Mouse (Mus musculus) hindbrain, embryonic 16.5 days (tissue): ENCODE results near the gene Med15. TPM values are rescaled to one million over a fixed set of nuclear protein-coding genes. Genes with fewer than 3 reads are reported as not detected.

Source experiments
- ATAC-seq: fragments of 200-750 bp; cut with Nextera tagmentation; 2 replicates; pipeline ENCODE4 v1.8.0; 2017; ENCODE audit warnings: moderate TSS enrichment, moderate library complexity
- H3K27ac ChIP-seq: fragments of 300-500 bp; sonication (generic); 2 replicates; pipeline ENCODE4 v1.5.1; 2014; ENCODE audit warnings: low read depth, mild to moderate bottlenecking, control low read depth, low read length, moderate library complexity
- H3K27me3 ChIP-seq: fragments of 300-500 bp; sonication (generic); replicated peaks from 2 replicates; pipeline ENCODE4 v1.6.1; 2014; ENCODE audit warnings: low read length; ENCODE audit not compliant: control insufficient read depth, insufficient read depth
- H3K36me3 ChIP-seq: fragments of 300-500 bp; sonication (generic); 2 replicates; pipeline ENCODE4 v1.6.1; 2014; ENCODE audit warnings: mild to moderate bottlenecking, low read length, moderate library complexity, mixed read lengths; ENCODE audit not compliant: control insufficient read depth, insufficient read depth
- H3K4me1 ChIP-seq: fragments of 300-500 bp; sonication (generic); 2 replicates; pipeline ENCODE4 v1.6.1; 2014; ENCODE audit warnings: low read depth, low read length; ENCODE audit not compliant: control insufficient read depth, insufficient read depth
- H3K4me2 ChIP-seq: fragments of 300-500 bp; sonication (generic); 2 replicates; pipeline ENCODE4 v1.6.1; 2014; ENCODE audit warnings: mild to moderate bottlenecking, low read length, control low read depth, moderate library complexity
- H3K4me3 ChIP-seq: fragments of 300-500 bp; sonication (generic); 2 replicates; pipeline ENCODE4 v1.5.1; 2014; ENCODE audit warnings: mild to moderate bottlenecking, low read length, control low read depth, moderate library complexity
- H3K9ac ChIP-seq: fragments of 300-500 bp; sonication (generic); 2 replicates; pipeline ENCODE4 v1.6.1; 2014; ENCODE audit warnings: low read depth, mild to moderate bottlenecking, control low read depth, low read length, moderate library complexity
- H3K9me3 ChIP-seq: fragments of 300-500 bp; sonication (generic); 2 replicates; pipeline ENCODE4 v1.6.1; 2014; ENCODE audit warnings: mild to moderate bottlenecking, low read length, moderate library complexity; ENCODE audit not compliant: control insufficient read depth
- WGBS: fragments of 180-500 bp; shearing (Covaris S2); extraction: QIAGEN DNeasy Blood & Tissue Kit; methylation state at CpG from one replicate; pipeline ENCODE4 v1.1.7; 2014; 5-methylcytosine and 5-hydroxymethylcytosine counted together
- polyA plus RNA-seq: library from polyadenylated mRNA; unstranded; fragments of >200 nt; fragmentation: Nextera tagmentation; extraction: Ambion mirVana; gene quantifications from 2 replicates; pipeline ENCODE4 v1.2.1, GENCODE M21; 2015

Med15 gene
- polyA plus RNA-seq, 1 experiment from 2014 or later: 43.2 TPM

DNA sequence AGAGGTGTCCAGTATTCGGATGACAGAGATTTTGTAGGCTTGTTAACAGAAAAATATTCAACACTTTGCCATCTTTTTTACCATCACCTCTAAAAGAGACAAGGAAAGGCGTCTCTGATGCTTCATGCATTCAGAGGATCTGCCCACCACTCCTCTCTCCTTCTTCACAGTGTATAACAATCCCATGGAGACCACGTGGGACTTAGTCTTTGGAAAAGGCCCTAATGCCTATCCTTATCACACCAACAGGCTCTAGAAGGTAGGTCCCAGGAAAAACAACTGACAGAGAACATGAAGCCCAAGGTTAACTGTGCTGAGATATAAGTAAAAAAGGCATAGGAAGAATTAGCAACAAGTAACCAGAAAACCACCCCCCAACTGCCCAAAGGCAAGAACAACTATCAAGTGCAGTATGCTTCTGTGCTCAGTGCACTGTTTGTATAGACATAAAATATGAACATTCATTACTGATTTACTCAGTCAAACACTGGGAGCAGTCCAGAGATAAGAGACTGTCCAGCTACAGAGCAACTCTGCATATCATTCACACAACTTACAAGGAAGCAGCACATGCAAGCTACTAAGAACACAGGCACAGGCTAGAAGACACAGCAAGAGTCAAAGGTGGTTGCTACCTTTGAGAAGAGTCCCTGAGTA lies 32.2 kb downstream of the Med15 start:
- H3K9ac ChIP-seq: no peak overlapping the region
- no peak overlapping the region for H3K4me2 ChIP-seq
- H3K27me3 ChIP-seq: no peaks in the 10 kb centered on the region
- H3K36me3 ChIP-seq: peaks cover 16% of the 10 kb centered on the region
- ATAC-seq: no peak
- H3K4me3 ChIP-seq: no peak overlapping the region
- WGBS: 91% methylated on average over 3 of the region's 3 CpGs
- no peaks in the 10 kb centered on the region for H3K9me3 ChIP-seq
- H3K4me1 ChIP-seq: no peaks in the 10 kb centered on the region
- no peak overlapping the region for H3K27ac ChIP-seq

DNA sequence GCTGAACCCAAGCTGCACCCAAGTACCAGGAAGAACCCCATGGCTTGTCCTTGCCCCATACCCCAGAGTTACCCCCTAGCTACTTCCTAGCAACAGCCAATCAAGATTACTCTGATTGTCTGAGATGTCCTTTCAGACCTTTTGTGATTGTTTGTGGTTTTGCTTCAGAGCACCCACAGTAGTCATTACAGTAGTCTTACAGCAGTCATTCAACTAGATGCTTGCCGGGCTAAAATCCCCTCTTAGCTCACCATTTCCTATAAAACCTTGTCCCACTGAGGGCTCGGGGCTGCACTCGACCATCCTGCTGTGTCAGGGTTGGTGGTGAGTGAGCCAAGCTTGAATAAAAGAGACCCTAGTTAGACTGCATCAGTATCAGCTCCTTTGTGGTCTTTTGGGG lies 37.8 kb downstream of the Med15 start:
- 90% methylated on average over 3 of the region's 3 CpGs for WGBS
- Histone ChIP-seq H3K4me1 (no peaks in the 10 kb centered on the region), H3K4me2 (no peak overlapping the region), H3K9me3 (no peaks in the 10 kb centered on the region), H3K27ac (no peak overlapping the region), H3K9ac (no peak overlapping the region), H3K27me3 (no peaks in the 10 kb centered on the region), H3K36me3 (peaks cover 12% of the 10 kb centered on the region), H3K4me3 (no peak overlapping the region)
- ATAC-seq: no peak

DNA sequence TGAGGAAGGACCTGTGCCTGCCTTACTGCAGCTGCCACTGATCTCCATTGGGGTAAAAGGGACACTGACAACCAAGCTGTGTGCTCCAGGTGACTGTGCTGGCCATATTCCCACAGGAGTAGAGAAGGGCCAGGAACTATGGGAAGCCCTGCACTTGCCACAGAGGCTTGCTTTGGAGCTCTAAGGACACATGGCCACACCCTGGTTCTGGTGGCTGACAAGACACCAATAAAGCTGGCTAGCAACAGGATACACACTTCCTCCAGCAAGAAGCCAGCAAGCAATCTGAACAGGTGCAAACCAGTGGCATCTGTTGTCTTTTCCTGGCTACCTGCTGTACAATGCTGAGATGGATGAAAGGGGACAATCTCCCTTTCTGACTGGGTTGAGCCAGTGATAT lies 62.8 kb downstream of the Med15 start:
- H3K4me3 ChIP-seq: no peak overlapping the region
- H3K4me1 ChIP-seq: no peaks in the 10 kb centered on the region
- H3K4me2 ChIP-seq: no peak overlapping the region
- H3K27ac ChIP-seq: no peak overlapping the region
- H3K36me3 ChIP-seq: peaks cover 20% of the 10 kb centered on the region
- H3K9me3 ChIP-seq: no peaks in the 10 kb centered on the region
- no peak for ATAC-seq
- H3K9ac ChIP-seq: no peak overlapping the region
- H3K27me3 ChIP-seq: no peaks in the 10 kb centered on the region

DNA sequence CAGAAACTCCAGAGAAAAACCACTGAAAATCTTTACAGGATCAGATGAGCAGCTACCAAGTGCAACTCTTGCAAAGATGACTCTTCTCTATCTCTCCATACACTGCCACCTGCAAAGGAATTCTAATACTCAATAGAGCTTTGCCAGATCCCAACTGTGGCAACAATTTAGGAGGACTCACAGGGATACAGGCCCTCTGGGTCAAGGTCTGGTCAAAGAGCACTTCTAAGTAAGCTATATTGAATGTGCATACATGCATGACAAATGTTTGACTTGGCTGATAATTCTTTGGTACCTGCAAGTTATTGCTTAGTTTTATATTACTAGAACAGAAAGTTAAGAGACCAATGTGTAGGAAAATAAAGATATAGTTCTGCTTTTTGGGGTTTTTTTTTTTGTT lies 67.1 kb downstream of the Med15 start:
- ATAC-seq: no peak
- Histone ChIP-seq H3K9ac (no peak overlapping the region), H3K27ac (no peak overlapping the region), H3K36me3 (peaks cover 18% of the 10 kb centered on the region), H3K27me3 (no peaks in the 10 kb centered on the region), H3K4me3 (no peak overlapping the region), H3K4me1 (no peaks in the 10 kb centered on the region), H3K9me3 (no peaks in the 10 kb centered on the region), H3K4me2 (no peak overlapping the region)

DNA sequence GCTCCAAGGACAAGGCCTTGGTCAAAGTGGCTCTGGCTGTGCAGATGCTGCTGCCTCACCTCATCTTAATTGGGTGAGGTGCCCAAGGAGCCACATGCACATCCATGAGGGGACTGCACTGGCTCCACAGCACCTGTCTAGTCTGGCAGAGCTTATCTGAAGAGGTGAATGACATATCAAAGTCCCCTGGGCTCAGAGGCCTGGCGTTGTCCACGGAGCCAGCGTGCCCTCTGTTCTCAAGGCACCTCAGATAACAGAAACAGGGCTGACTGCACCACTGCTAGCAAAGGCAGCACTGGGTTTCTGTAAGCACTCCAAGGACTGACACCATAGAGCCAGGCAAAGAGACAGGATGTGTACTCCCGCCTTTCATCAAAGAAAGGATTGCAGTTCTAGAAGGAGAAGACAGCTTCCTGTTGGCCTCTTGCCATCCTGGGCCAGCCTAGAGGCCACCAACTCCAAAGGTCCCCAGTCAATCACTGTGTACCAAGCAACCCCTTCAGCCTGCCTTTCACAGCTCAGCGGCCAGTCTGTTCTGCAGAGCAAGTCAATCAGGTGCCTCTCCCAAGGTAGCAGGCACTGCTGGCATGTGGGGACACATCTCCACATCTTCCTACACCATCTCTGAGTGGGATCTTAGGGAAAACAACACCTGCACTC lies 76.3 kb downstream of the Med15 start:
- H3K36me3 ChIP-seq: peaks cover 28% of the 10 kb centered on the region
- no peaks in the 10 kb centered on the region for H3K9me3 ChIP-seq
- no peak overlapping the region for H3K4me3 ChIP-seq
- H3K4me2 ChIP-seq: no peak overlapping the region
- no peak overlapping the region for H3K27ac ChIP-seq
- no peaks in the 10 kb centered on the region for H3K4me1 ChIP-seq
- no peak for ATAC-seq
- no peaks in the 10 kb centered on the region for H3K27me3 ChIP-seq
- H3K9ac ChIP-seq: no peak overlapping the region
- 92% methylated on average over 5 of the region's 5 CpGs for WGBS

DNA sequence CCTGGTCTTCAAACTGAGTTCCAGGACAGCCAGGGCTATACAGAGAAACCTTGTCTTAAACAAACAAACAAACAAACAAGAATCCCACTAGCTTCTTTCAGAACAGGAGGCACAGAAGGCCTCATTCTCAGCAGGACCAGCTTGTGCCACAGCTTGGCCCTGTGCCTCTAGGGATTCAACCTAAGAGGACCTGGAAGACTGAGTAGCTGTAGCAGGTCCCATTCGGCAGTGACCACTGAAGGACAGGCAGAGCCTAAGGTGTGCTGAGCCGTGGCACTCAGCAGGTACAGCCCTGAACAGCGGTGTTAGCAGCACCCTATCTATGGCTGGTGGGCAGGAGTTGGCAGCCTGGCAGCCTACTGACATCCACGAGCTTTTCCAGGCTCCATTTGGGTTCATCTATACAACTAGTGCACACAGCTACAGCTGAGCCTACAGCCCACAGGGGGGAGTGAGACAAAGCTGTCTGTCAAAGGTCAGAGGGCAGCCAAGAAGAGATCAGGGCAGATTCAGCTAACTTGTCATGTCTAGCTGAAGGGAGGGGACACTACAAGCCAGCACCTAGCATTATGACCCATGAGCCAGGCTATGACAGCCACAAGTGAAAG lies 78.4 kb downstream of the Med15 start:
- H3K9me3 ChIP-seq: no peaks in the 10 kb centered on the region
- no peak overlapping the region for H3K27ac ChIP-seq
- peaks cover 32% of the 10 kb centered on the region for H3K36me3 ChIP-seq
- H3K4me1 ChIP-seq: no peaks in the 10 kb centered on the region
- H3K27me3 ChIP-seq: no peaks in the 10 kb centered on the region
- no peak overlapping the region for H3K4me3 ChIP-seq
- 88% methylated on average over 4 of the region's 4 CpGs for WGBS
- ATAC-seq: no peak
- H3K4me2 ChIP-seq: no peak overlapping the region
- no peak overlapping the region for H3K9ac ChIP-seq

DNA sequence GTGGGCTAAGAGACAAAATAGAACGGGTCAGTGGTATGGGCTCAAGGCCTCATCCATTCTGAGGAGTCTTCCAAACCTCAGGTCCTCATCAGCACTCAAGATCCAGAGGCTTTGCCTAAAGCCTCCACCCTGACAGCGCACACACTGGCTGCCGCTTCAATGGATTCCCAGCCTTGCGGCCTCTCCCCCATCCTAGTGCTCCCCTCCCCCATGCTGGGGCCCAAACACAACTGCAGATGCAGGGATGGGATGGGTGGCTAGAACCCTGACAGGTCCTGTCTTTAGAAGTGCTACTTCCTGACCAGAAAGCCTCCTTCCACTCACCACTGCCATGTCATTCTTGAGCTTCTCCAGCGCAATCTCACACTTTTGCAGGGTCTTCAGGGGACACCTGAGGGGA lies 79.1 kb downstream of the Med15 start:
- Histone ChIP-seq H3K27me3 (no peaks in the 10 kb centered on the region), H3K9me3 (no peaks in the 10 kb centered on the region), H3K4me2 (no peak overlapping the region), H3K4me1 (no peaks in the 10 kb centered on the region), H3K9ac (no peak overlapping the region), H3K4me3 (no peak overlapping the region), H3K27ac (no peak overlapping the region), H3K36me3 (peaks cover 32% of the 10 kb centered on the region)
- no peak for ATAC-seq
- 89% methylated on average over 5 of the region's 5 CpGs for WGBS

DNA sequence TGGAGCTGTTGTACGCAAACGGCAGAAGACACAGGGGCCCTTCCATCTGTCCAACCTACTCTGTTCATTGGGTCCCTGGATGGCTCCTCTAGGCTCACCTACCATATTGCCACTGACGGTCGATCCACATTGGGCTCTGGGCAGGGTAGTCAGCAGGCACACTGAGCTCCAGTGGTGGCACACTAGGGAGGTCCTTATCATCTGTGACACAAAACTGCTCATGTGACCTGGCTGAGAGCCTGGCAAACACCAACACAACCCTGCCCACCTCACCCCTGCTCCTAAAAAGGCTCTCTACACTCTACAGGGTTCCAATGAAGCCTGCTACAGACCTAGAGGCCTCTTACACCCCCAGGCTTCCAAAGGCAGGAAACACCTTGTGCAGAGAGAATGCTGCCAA lies 80.1 kb downstream of the Med15 start:
- no peak overlapping the region for H3K27ac ChIP-seq
- H3K4me1 ChIP-seq: no peaks in the 10 kb centered on the region
- no peaks in the 10 kb centered on the region for H3K9me3 ChIP-seq
- no peaks in the 10 kb centered on the region for H3K27me3 ChIP-seq
- no peak overlapping the region for H3K4me2 ChIP-seq
- 95% methylated on average over 4 of the region's 4 CpGs for WGBS
- peaks cover 36% of the 10 kb centered on the region for H3K36me3 ChIP-seq
- no peak overlapping the region for H3K9ac ChIP-seq
- H3K4me3 ChIP-seq: no peak overlapping the region
- no peak for ATAC-seq

DNA sequence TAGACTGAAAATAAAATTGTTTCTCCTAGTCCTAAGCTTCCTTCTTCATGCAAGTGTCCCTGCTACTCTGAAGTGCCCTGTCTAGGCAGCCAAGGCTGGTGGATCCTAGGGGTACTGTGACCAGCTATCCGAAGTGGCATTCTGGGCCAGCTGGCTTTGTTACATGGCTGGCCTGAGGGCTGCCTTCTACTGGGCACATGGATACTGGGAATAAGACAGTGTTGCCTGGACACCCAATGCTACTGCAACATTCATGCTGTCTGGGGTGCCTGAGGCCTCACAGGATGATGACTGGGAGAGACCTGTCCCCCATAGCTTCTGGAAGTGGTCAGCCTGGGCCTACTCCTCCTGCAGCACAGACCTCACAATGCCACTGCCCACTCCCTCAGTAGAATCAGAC lies 82.0 kb downstream of the Med15 start:
- H3K9me3 ChIP-seq: no peaks in the 10 kb centered on the region
- H3K36me3 ChIP-seq: peaks cover 34% of the 10 kb centered on the region
- H3K4me2 ChIP-seq: no peak overlapping the region
- no peak for ATAC-seq
- no peak overlapping the region for H3K27ac ChIP-seq
- H3K27me3 ChIP-seq: no peaks in the 10 kb centered on the region
- H3K4me1 ChIP-seq: peaks cover 11% of the 10 kb centered on the region
- 90% methylated on average over 1 of the region's 1 CpGs for WGBS
- no peak overlapping the region for H3K4me3 ChIP-seq
- no peak overlapping the region for H3K9ac ChIP-seq
